ENCODE assay signal across 9 mouse cellular contexts in the genomic region with DNA sequence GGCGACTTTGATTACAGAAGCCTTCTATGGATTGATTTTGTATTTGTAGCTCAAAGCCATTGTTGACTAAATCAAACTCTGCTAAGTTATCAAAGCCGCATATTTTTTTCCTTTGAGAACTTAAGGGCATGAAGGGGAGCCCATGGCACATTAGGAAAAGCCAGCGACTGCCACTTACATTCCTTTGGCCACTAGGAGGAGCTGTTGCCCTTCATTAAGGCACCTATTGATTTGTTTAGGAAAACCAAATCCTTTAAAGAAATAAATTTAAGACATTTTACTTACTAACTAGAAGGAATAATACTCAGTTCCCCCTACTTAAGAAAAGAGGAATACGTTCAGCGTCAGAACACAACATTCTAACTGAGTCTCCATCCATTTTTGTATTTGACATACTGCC.
A peak's percentile ranks its signal among the peaks of the same experiment; 100 is the strongest.
DNase-seq lines count a peak whose midpoint lies in the region; ATAC-seq and TF ChIP-seq lines count a peak whose summit lies in the region.
"Had no signal": no experiment of that assay in that cellular context is flagged by ENCODE, and none has a peak within 500 bp of the region (broad histone marks: within the 10 kb centered on the region; RNA-seq: fewer than 3 reads in every experiment).

No protein-coding gene starts in this region.

- H3K4me2 ChIP-seq in lung, postnatal 0 days (replicated peaks; ENCODE audit: low read depth, low read length) = no peak overlapping the region

- no peaks in the 10 kb centered on the region for H3K27me3 ChIP-seq in lung, postnatal 0 days (replicated peaks; ENCODE audit: insufficient read depth, low read length)

- no peak for TF ChIP-seq POLR2A in bone marrow macrophage, adult 2 months (IDR thresholded peaks at IDR 0.05; ENCODE audit: borderline replicate concordance, low read depth, low read length)

- peak; percentile 71; the same call in 1 of the 2 replicates for ATAC-seq in erythroblast, adult 5-6 weeks (replicated peaks; ENCODE audit: low FRiP score, poor library complexity, severe bottlenecking)
- no peak for ATAC-seq in lung, postnatal 0 days

- TF ChIP-seq CTCF in bone marrow macrophage, adult 2 months (IDR thresholded peaks at IDR 0.05; ENCODE audit: low read depth, low read length) = peak; percentile 39; the same call in 1 of the 2 replicates
- TF ChIP-seq CTCF in lung, postnatal 0 days (IDR thresholded peaks at IDR 0.05) = peak; percentile 88

- no peak overlapping the region for H3K27ac ChIP-seq in bone marrow macrophage, adult 2 months (ENCODE audit: insufficient read depth, low read depth, low read length)
- H3K27ac ChIP-seq in lung, postnatal 0 days (ENCODE audit: low read length) = no peak overlapping the region
- H3K27ac ChIP-seq: macrophage had no signal

- H3K9me3 ChIP-seq in lung, postnatal 0 days (ENCODE audit: low read length) = no peaks in the 10 kb centered on the region

- no peak for TF ChIP-seq EP300 in lung, postnatal 0 days (IDR thresholded peaks at IDR 0.05)

- H3K4me1 ChIP-seq in bone marrow macrophage, adult 2 months (ENCODE audit: control insufficient read depth, insufficient read depth, low read length) = peaks cover 27% of the 10 kb centered on the region
- no peaks in the 10 kb centered on the region for H3K4me1 ChIP-seq in lung, postnatal 0 days (ENCODE audit: insufficient read depth, low read depth, low read length)

- H3K9ac ChIP-seq in lung, postnatal 0 days (replicated peaks; ENCODE audit: low read depth) = no peak overlapping the region

- no peak overlapping the region for H3K4me3 ChIP-seq in bone marrow macrophage, adult 2 months (ENCODE audit: insufficient read depth, low read length)
- no peak overlapping the region for H3K4me3 ChIP-seq in lung, postnatal 0 days (ENCODE audit: low read depth, low read length)

- WGBS in lung, postnatal 0 days = 21% methylated on average over 5 of the region's 5 CpGs

- DNase-seq in gastrocnemius, adult 18-20 months (ENCODE audit: low spot score) = peak; percentile 76
- no peak for DNase-seq in gastrocnemius, postnatal 25 days
- DNase-seq in CD4-positive helper T cell, adult 2 months (ENCODE audit: low read depth, low spot score) = peak; percentile 50
- peak; percentile 69 to 82 for DNase-seq in kidney, postnatal 36 days
- peak; percentile 85 for DNase-seq in lung, postnatal 0 days (ENCODE audit: low spot score)
- peak; percentile 55 for DNase-seq in skeletal muscle tissue, adult 2 months (ENCODE audit: low read depth, low spot score)

- H3K36me3 ChIP-seq in lung, postnatal 0 days (ENCODE audit: insufficient read depth, low read length) = peaks cover 15% of the 10 kb centered on the region
